Mouse (Mus musculus) kidney, embryonic 14.5 days (tissue): ENCODE measurements around the gene Iqcj. TPM values are rescaled to one million over a fixed set of nuclear protein-coding genes. Genes with fewer than 3 reads are reported as not detected.
"Not testable (repeated sequence)": the region's sequence is repeated elsewhere in the genome, so short reads cannot be mapped to it uniquely, and the experiment has no call there.

Experiments
- ATAC-seq: fragments of 200-750 bp; cut with Nextera tagmentation; 2 replicates; pipeline ENCODE4 v1.8.0; 2017; ENCODE audit warnings: moderate number of reproducible peaks, mild to moderate bottlenecking, moderate TSS enrichment, moderate library complexity; ENCODE audit not compliant: low FRiP score, low TSS enrichment
- H3K27ac ChIP-seq: fragments of 300-500 bp; sonication (generic); 2 replicates; pipeline ENCODE4 v1.5.1; 2014; ENCODE audit warnings: low read depth, mild to moderate bottlenecking, low read length, moderate library complexity, mixed read lengths
- H3K27me3 ChIP-seq: fragments of 300-500 bp; sonication (generic); 2 replicates; pipeline ENCODE4 v1.6.1; 2014; ENCODE audit warnings: mild to moderate bottlenecking, low read length; ENCODE audit not compliant: control insufficient read depth, insufficient read depth
- H3K36me3 ChIP-seq: fragments of 300-500 bp; sonication (generic); 2 replicates; pipeline ENCODE4 v1.6.1; 2014; ENCODE audit warnings: low read length, mixed read lengths; ENCODE audit not compliant: control insufficient read depth, insufficient read depth
- H3K4me1 ChIP-seq: fragments of 300-500 bp; sonication (generic); 2 replicates; pipeline ENCODE4 v1.6.1; 2014; ENCODE audit warnings: low read length, mixed read lengths; ENCODE audit not compliant: control insufficient read depth, insufficient read depth
- H3K4me2 ChIP-seq: fragments of 300-500 bp; sonication (generic); replicated peaks from 2 replicates; pipeline ENCODE4 v1.6.1; 2014; ENCODE audit warnings: low read depth, mild to moderate bottlenecking, low read length
- H3K4me3 ChIP-seq: fragments of 300-500 bp; sonication (generic); 2 replicates; pipeline ENCODE4 v1.5.1; 2014; ENCODE audit warnings: mild to moderate bottlenecking, low read length
- H3K9ac ChIP-seq: fragments of 300-500 bp; sonication (generic); 2 replicates; pipeline ENCODE4 v1.6.1; 2014; ENCODE audit warnings: low read depth, mild to moderate bottlenecking, low read length, moderate library complexity
- H3K9me3 ChIP-seq: fragments of 300-500 bp; sonication (generic); 2 replicates; pipeline ENCODE4 v1.6.1; 2016; ENCODE audit warnings: low read length; ENCODE audit not compliant: control insufficient read depth
- WGBS: fragments of 180-500 bp; shearing (Covaris S2); extraction: QIAGEN DNeasy Blood & Tissue Kit; methylation state at CpG from one replicate; pipeline ENCODE4 v1.1.7; 2014; 5-methylcytosine and 5-hydroxymethylcytosine counted together
- polyA plus RNA-seq: library from polyadenylated mRNA; unstranded; fragments of >200 nt; fragmentation: Nextera tagmentation; extraction: Ambion mirVana; gene quantifications from 2 replicates; pipeline ENCODE4 v1.2.1, GENCODE M21; 2014

Iqcj gene
- polyA plus RNA-seq, 1 experiment from 2014 or later = not detected

DNA sequence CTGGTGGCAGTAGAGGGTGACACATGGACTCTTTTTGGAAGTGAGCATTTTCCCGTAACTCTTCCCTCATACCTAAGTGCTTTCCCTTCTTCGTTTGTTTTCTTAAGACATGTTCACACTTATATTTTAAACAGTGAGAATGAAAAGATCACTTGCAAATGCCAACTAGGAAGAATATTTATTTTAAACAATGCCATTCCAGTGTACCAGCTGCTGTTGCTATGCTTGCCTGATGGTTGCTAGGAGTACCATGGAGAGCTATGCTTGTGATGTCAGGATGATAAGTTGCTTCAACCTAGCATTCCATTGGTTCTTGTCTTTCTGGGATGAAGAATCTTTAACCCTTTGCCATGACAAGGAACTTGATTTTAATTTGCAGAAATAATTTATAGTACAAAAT, 193.0 kb downstream of the Iqcj start:
- Histone ChIP-seq H3K4me3 (no peak overlapping the region), H3K9me3 (no peaks in the 10 kb centered on the region), H3K9ac (no peak overlapping the region), H3K27ac (no peak overlapping the region), H3K27me3 (no peaks in the 10 kb centered on the region), H3K36me3 (no peaks in the 10 kb centered on the region), H3K4me2 (no peak overlapping the region), H3K4me1 (no peaks in the 10 kb centered on the region)
- WGBS = 94% methylated on average over 2 of the region's 2 CpGs
- ATAC-seq = no peak

DNA sequence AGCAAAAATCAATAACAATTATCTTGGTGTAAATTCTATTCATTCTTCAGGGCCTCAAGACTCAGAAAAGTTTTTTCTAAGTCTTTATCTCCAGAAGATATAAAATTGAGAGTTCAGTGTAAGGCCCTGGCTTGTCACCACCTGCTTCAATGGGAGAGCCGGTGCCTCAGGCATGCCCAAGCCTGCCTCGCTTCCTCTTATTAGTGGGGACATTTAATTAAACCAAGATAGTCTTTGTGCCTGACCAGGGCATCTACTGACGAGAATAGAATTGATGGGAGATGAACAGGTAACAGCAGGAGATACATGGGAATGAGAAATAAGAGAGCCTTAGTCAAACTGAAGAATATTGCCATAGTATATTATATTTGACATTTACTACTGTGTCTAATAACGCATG, 200.1 kb downstream of the Iqcj start:
- WGBS = 78% methylated on average over 4 of the region's 4 CpGs
- no peak overlapping the region for H3K9ac ChIP-seq
- no peaks in the 10 kb centered on the region for H3K4me1 ChIP-seq

GRCm38 (mm10) chr3:68096724-68097431, 204.9 kb downstream of the Iqcj start:
- Histone ChIP-seq H3K9me3 (no peaks in the 10 kb centered on the region), H3K4me2 (no peak overlapping the region), H3K9ac (no peak overlapping the region), H3K4me3 (no peak overlapping the region), H3K36me3 (no peaks in the 10 kb centered on the region), H3K27ac (no peak overlapping the region), H3K4me1 (no peaks in the 10 kb centered on the region), H3K27me3 (no peaks in the 10 kb centered on the region)
- 37% methylated on average over 4 of the region's 4 CpGs for WGBS
- ATAC-seq = no peak

More for the DNA sequence above, 200.1 kb downstream of the Iqcj start:
- no peaks in the 10 kb centered on the region for H3K9me3 ChIP-seq
- H3K36me3 ChIP-seq = no peaks in the 10 kb centered on the region
- no peak overlapping the region for H3K27ac ChIP-seq
- no peaks in the 10 kb centered on the region for H3K27me3 ChIP-seq
- no peak overlapping the region for H3K4me2 ChIP-seq
- no peak for ATAC-seq
- H3K4me3 ChIP-seq = no peak overlapping the region

DNA sequence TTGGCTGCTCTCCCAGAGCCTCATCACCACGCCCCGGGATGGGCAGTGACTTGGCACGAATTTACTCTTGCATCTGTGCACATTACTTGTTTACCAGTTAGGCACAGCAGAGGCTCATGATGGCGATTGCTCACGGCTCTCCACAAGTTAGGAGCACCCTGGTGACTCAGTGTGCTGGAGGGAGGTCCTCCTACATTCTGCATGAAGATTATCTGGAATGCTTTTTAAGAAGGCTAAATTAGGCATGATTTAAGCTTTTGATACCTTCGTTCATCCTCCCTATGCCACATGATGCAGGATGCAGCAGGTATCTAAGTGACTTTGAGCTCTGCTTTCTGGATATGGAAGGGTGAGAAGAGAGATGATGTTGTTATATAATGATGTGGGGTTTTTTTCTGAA, 207.5 kb downstream of the Iqcj start:
- H3K36me3 ChIP-seq, H3K9ac ChIP-seq, H3K4me2 ChIP-seq, H3K4me1 ChIP-seq, H3K27me3 ChIP-seq, H3K9me3 ChIP-seq, ATAC-seq, H3K27ac ChIP-seq, H3K4me3 ChIP-seq: not testable (repeated sequence)
- whole genome bisulfite sequencing = 97% methylated on average over 6 of the region's 6 CpGs

DNA sequence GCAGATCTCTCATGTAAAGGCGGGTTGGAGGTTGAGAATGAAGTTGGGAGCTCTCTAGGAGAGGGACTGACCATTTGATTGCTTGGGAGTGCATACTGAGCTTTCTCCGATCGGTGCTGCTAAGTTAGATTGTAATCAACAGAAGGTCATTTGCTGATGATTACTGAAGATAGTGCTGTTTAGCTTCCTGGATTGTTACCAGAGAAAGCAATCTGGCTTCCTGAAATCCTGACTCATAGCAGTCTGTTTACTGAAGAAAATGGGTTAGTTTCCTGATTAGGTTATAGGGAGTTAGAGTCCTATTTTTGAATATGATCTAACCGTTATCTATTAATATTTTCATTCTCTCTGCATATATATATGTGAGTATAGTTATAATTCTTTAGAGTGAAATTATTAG, 209.3 kb downstream of the Iqcj start:
- Histone ChIP-seq H3K27me3 (no peaks in the 10 kb centered on the region), H3K4me1 (no peaks in the 10 kb centered on the region), H3K36me3 (no peaks in the 10 kb centered on the region), H3K9ac (no peak overlapping the region), H3K9me3 (no peaks in the 10 kb centered on the region), H3K4me2 (no peak overlapping the region), H3K4me3 (no peak overlapping the region), H3K27ac (no peak overlapping the region)
- no peak for ATAC-seq
- WGBS = 66% methylated on average over 4 of the region's 4 CpGs

GRCm38 (mm10) chr3:68105081-68105685, 213.2 kb downstream of the Iqcj start:
- ATAC-seq = no peak
- Histone ChIP-seq H3K4me3 (no peak overlapping the region), H3K9me3 (no peaks in the 10 kb centered on the region)

More at GRCm38 (mm10) chr3:68105081-68105685, 213.2 kb downstream of the Iqcj start:
- Histone ChIP-seq H3K9ac (no peak overlapping the region), H3K27ac (no peak overlapping the region), H3K4me2 (no peak overlapping the region), H3K36me3 (no peaks in the 10 kb centered on the region), H3K27me3 (no peaks in the 10 kb centered on the region), H3K4me1 (no peaks in the 10 kb centered on the region)
- 65% methylated on average over 2 of the region's 2 CpGs for WGBS

Other genes starting within 250 kb of the Iqcj start
- gene Iqschfp, start within 50 bp of the Iqcj start, polyA plus RNA-seq = 0.14 TPM in 1 of 2 replicates, not detected in the other
- gene Schip1, start 172.6 kb downstream of the Iqcj start, polyA plus RNA-seq = 50.1 and 52.2 TPM in 2 replicates